Mouse (Mus musculus): ENCODE measurements around the gene Chst13. TPM values are rescaled to one million over a fixed set of nuclear protein-coding genes. Genes with fewer than 3 reads are reported as not detected.

The Chst13 gene
- polyA plus RNA-seq, 1 experiment from 2014 or later = not detected

DNA sequence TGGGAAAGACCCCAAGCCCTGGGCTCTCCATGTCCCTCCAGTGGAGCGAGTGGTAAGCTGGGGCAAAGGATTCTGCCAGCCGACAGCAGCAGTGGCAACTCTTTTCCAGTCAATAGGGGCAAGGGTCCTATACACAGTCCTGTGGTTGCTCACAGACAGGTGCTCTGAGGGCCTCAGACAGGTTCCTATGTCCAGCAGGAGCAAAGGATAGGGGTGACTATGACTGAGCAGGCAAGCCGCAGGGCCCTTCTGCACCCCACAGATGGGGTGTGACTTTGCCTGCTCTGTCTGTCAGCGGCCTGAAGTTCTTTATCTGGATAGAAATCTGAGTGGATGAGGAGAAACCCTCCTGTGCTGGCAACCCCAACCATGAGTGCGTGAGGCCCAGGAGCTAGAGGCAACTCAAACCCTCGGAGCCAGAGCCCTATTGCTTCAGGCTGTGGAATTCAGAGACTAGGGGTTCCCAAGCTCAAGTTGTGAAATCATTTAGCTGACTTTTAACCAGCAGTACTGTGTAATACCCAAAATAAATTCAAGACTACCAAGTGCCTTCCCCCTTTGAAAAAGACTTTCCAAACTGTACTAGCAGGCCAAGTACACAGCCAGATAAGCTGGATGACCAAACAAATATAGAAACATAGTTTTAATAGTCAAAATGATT is 18.5 kb downstream of the Chst13 start:
- Histone ChIP-seq H3K9me3 (ENCODE audit: low read depth, low read length) (no peaks in the 10 kb centered on the region), H3K4me1 (ENCODE audit: insufficient read depth) (no peaks in the 10 kb centered on the region), H3K4me2 (no peak overlapping the region), H3K9ac (no peak overlapping the region), H3K36me3 (ENCODE audit: insufficient read depth) (no peaks in the 10 kb centered on the region), H3K4me3 (ENCODE audit: low read depth, low read length) (no peak overlapping the region), H3K27me3 (ENCODE audit: insufficient read depth, low read length) (no peaks in the 10 kb centered on the region), H3K27ac (ENCODE audit: low read depth) (no peak overlapping the region)
- TF ChIP-seq CTCF (IDR thresholded peaks at IDR 0.05; ENCODE audit: low read depth) = no peak
- DNase-seq (no peak), ATAC-seq (ENCODE audit: insufficient read depth) (no peak)
- WGBS = 70% methylated on average over 6 of the region's 6 CpGs

DNA sequence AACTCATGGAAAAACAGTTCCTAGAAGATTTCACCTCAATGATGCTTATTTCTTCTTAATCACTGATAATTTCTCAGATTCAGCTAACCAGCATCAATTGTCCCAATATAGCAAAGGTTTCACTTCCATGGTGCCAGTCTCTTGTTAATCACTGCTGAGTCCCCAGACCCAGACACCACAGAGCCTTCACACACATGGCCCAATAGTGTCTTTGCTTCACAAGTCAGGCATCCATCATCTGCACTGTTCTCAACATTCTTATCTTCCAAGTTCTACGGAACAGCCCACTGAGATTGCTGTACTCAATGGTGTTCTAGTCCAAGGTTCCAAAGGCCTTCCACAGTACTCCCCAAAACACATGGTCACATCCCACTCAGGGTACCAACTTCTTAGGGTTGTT is 24.1 kb downstream of the Chst13 start, which contains the start of gene BC048671:
Gene BC048671, plus strand, starts transcription at position 301 of the 400 bp plus-strand sequence.
- Histone ChIP-seq H3K36me3 (ENCODE audit: insufficient read depth) (no peaks in the 10 kb centered on the region), H3K9ac (no peak within 1 kb of the TSS), H3K27ac (ENCODE audit: low read depth) (no peak within 1 kb of the TSS), H3K9me3 (ENCODE audit: low read depth, low read length) (no peaks in the 10 kb centered on the region), H3K27me3 (ENCODE audit: insufficient read depth, low read length) (no peaks in the 10 kb centered on the region), H3K4me2 (no peak within 1 kb of the TSS), H3K4me1 (ENCODE audit: insufficient read depth) (no peaks in the 10 kb centered on the region), H3K4me3 (ENCODE audit: low read depth, low read length) (no peak within 1 kb of the TSS)
- ATAC-seq (ENCODE audit: insufficient read depth) (no peak), DNase-seq (no peak)
- TF ChIP-seq CTCF (IDR thresholded peaks at IDR 0.05; ENCODE audit: low read depth) = no peak
- 67% methylated on average over 1 of the region's 1 CpGs for WGBS

DNA sequence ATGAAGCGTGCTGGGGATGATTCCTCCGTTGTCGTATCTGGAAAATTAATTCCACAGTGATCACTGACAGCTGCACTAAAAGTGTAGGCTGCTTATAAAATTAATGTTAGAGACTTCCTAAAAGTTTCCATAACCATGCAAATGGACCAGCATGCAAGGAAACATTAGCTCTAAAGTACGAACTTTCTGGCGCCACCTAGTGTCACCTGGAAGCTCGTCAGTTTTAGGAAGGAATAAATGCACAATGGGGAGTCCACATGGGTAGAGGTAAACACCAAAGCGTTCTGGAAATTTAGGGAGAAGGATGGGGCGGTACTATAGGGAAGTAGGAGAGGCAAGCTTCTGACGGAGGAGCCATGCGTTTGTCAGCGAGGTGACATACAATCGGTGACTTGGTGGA is 36.7 kb downstream of the Chst13 start:
- Histone ChIP-seq H3K4me3 (ENCODE audit: low read depth, low read length) (no peak overlapping the region), H3K27me3 (ENCODE audit: insufficient read depth, low read length) (no peaks in the 10 kb centered on the region), H3K9me3 (ENCODE audit: low read depth, low read length) (no peaks in the 10 kb centered on the region), H3K4me2 (no peak overlapping the region), H3K9ac (no peak overlapping the region), H3K36me3 (ENCODE audit: insufficient read depth) (no peaks in the 10 kb centered on the region), H3K27ac (ENCODE audit: low read depth) (no peak overlapping the region), H3K4me1 (ENCODE audit: insufficient read depth) (no peaks in the 10 kb centered on the region)
- ATAC-seq (ENCODE audit: insufficient read depth) (no peak), DNase-seq (peak; percentile 51)
- WGBS = 44% methylated on average over 12 of the region's 12 CpGs
- peak; percentile 50 for TF ChIP-seq CTCF (IDR thresholded peaks at IDR 0.05; ENCODE audit: low read depth)

Other genes with a start within 250 kb of the Chst13 start
- gene Vmn1r49, start 246.7 kb downstream of the Chst13 start, polyA plus RNA-seq (2014; fragmentation: Nextera tagmentation; extraction: Ambion mirVana) = not detected in 2 replicates
- not detected in 2 replicates for gene Vmn1r50, start 223.8 kb downstream of the Chst13 start, polyA plus RNA-seq (2014; fragmentation: Nextera tagmentation; extraction: Ambion mirVana)
- gene Vmn1r51, start 202.6 kb downstream of the Chst13 start, polyA plus RNA-seq (2014; fragmentation: Nextera tagmentation; extraction: Ambion mirVana) = not detected in 2 replicates
- not detected in 2 replicates for gene Vmn1r52, start 150.4 kb downstream of the Chst13 start, polyA plus RNA-seq (2014; fragmentation: Nextera tagmentation; extraction: Ambion mirVana)
- gene V1ra8, start 122.4 kb downstream of the Chst13 start, polyA plus RNA-seq (2014; fragmentation: Nextera tagmentation; extraction: Ambion mirVana) = not detected in 2 replicates
- gene Vmn1r53, start 100.7 kb downstream of the Chst13 start, polyA plus RNA-seq (2014; fragmentation: Nextera tagmentation; extraction: Ambion mirVana) = 0.16 TPM in 1 of 2 replicates, not detected in the other
- gene Vmn1r54, start 78.9 kb downstream of the Chst13 start, polyA plus RNA-seq (2014; fragmentation: Nextera tagmentation; extraction: Ambion mirVana) = not detected in 2 replicates
- gene BC048671, start 24.0 kb downstream of the Chst13 start, polyA plus RNA-seq (2014; fragmentation: Nextera tagmentation; extraction: Ambion mirVana) = not detected in 2 replicates
- gene Uroc1, start 8.1 kb upstream of the Chst13 start, polyA plus RNA-seq (2014; fragmentation: Nextera tagmentation; extraction: Ambion mirVana) = not detected in 2 replicates
- 10.4 and 11.9 TPM in 2 replicates for gene Zxdc, start 44.3 kb upstream of the Chst13 start, polyA plus RNA-seq (2014; fragmentation: Nextera tagmentation; extraction: Ambion mirVana)
- 0.43 and 0.57 TPM in 2 replicates for gene Cfap100, start 103.6 kb upstream of the Chst13 start, polyA plus RNA-seq (2014; fragmentation: Nextera tagmentation; extraction: Ambion mirVana)
- 8.1 and 10.9 TPM in 2 replicates for gene Klf15, start 137.4 kb upstream of the Chst13 start, polyA plus RNA-seq (2014; fragmentation: Nextera tagmentation; extraction: Ambion mirVana)
- 0.74 and 0.78 TPM in 2 replicates for gene Aldh1l1, start 161.2 kb upstream of the Chst13 start, polyA plus RNA-seq (2014; fragmentation: Nextera tagmentation; extraction: Ambion mirVana)